Mouse (Mus musculus) bone marrow, adult 2 months (tissue): Measurements from ENCODE around the gene Glrp1.

Experiments
- CTCF ChIP-seq: fragments of 200-500 bp; IDR thresholded peaks from 2 replicates; pipeline ENCODE4 v1.5.1; 2011; ENCODE audit warnings: low read length, control low read depth; ENCODE audit not compliant: control insufficient read depth, insufficient read depth
- POLR2A ChIP-seq: fragments of 200-500 bp; IDR thresholded peaks from 2 replicates; pipeline ENCODE4 v1.6.1; 2011; ENCODE audit warnings: low read depth, mild to moderate bottlenecking, control low read depth, low read length, borderline replicate concordance; ENCODE audit not compliant: control insufficient read depth

DNA sequence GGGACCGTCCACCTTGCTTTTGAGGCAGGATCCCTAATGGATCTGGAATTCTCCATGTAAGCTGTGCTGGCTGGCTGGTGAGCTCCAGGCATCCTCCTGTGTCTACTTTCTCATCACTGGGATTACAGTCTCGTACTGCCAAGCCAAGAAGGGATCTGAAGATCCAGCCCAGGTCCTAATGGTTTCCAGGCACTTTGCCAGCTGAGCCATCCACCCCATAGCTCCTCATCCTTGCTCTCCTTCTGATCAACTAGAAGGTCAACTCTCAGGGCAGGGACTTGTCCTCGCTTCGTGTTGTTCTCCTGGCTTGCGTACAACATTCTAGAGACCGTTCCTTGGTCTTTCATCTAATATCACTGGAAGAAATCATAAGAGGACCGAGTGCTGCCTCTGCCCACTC is 29.4 kb upstream of the Glrp1 start:
- no peak for TF ChIP-seq CTCF
- TF ChIP-seq POLR2A: no peak
